Mouse (Mus musculus): ENCODE measurements around the gene Dot1l.

GRCm38 (mm10) chr10:80744262-80744661 lies 10.7 kb upstream of the Dot1l start:
- no peak for TF ChIP-seq KAT2A (IDR thresholded peaks at IDR 0.05; ENCODE audit: insufficient replicate concordance, low read length)
- no peak for TF ChIP-seq CTCF (conservative IDR thresholded peaks at IDR 0.05 in 1 of 2, IDR thresholded peaks at IDR 0.05 in 1 of 2; ENCODE audit: low read depth in 2 of 2, low read length in 2 of 2)
- no peak for TF ChIP-seq RAD21 (IDR thresholded peaks at IDR 0.05; ENCODE audit: low read depth, low read length)
- no peak for TF ChIP-seq NRF1 (IDR thresholded peaks at IDR 0.05; ENCODE audit: low read depth, low read length)
- no peak for TF ChIP-seq SMC3 (IDR thresholded peaks at IDR 0.05; ENCODE audit: low read depth, low read length)
- no peak for TF ChIP-seq TBP (conservative IDR thresholded peaks at IDR 0.05; ENCODE audit: low read depth, low read length)
- no peak for TF ChIP-seq RCOR1 (conservative IDR thresholded peaks at IDR 0.05; ENCODE audit: low read depth, low read length)
- TF ChIP-seq EP300 (IDR thresholded peaks at IDR 0.05; ENCODE audit: low read length), result no peak
- TF ChIP-seq CHD2 (IDR thresholded peaks at IDR 0.05; ENCODE audit: low read length), result no peak
- TF ChIP-seq POLR2A (IDR thresholded peaks at IDR 0.05; ENCODE audit: low read depth, low read length), result peak; percentile 55
- no peak for TF ChIP-seq JUND (conservative IDR thresholded peaks at IDR 0.05; ENCODE audit: low read depth, low read length)
